Mouse (Mus musculus) kidney, postnatal 0 days (tissue): ENCODE measurements at regions not wholly inside any gene's neighbourhood (a gene's known extent, or its start where the extent isn't known, plus 50 kb on each side); places are given as distances from the start of the nearest gene placed in this dataset.

Experiments used
- ATAC-seq: fragments of 200-750 bp; cut with Nextera tagmentation; replicated peaks from 2 replicates; pipeline ENCODE4 v1.8.0; 2017; ENCODE audit warnings: low read depth, moderate number of reproducible peaks, moderate TSS enrichment, moderate library complexity; ENCODE audit not compliant: low FRiP score
- DNase-seq: peaks from one replicate; pipeline ENCODE4 v3.0.0-alpha.2; 2016; ENCODE audit warnings: low spot score
- H3K27ac ChIP-seq: fragments of 300-500 bp; sonication (generic); 2 replicates; pipeline ENCODE4 v1.5.1; 2014; ENCODE audit warnings: mild to moderate bottlenecking
- H3K27me3 ChIP-seq: fragments of 300-500 bp; sonication (generic); 2 replicates; pipeline ENCODE4 v1.6.1; 2014; ENCODE audit warnings: low read length, mixed read lengths; ENCODE audit not compliant: insufficient read depth
- H3K36me3 ChIP-seq: fragments of 300-500 bp; sonication (generic); 2 replicates; pipeline ENCODE4 v1.6.1; 2014; ENCODE audit warnings: low read length, mixed read lengths; ENCODE audit not compliant: insufficient read depth
- H3K4me1 ChIP-seq: fragments of 300-500 bp; sonication (generic); replicated peaks from 2 replicates; pipeline ENCODE4 v1.6.1; 2014; ENCODE audit warnings: antibody characterized with exemption, low read length, mixed read lengths; ENCODE audit not compliant: insufficient read depth
- H3K4me2 ChIP-seq: fragments of 300-500 bp; sonication (generic); 2 replicates; pipeline ENCODE4 v1.6.1; 2014; ENCODE audit warnings: mild to moderate bottlenecking, low read length, moderate library complexity, mixed read lengths
- H3K4me3 ChIP-seq: fragments of 300-500 bp; sonication (generic); replicated peaks from 2 replicates; pipeline ENCODE4 v1.5.1; 2014; ENCODE audit warnings: low read depth, low read length
- H3K9ac ChIP-seq: fragments of 300-500 bp; sonication (generic); 2 replicates; pipeline ENCODE4 v1.6.1; 2014; ENCODE audit warnings: low read depth, low read length
- H3K9me3 ChIP-seq: fragments of 300-500 bp; sonication (generic); replicated peaks from 2 replicates; pipeline ENCODE4 v1.6.1; 2016; ENCODE audit warnings: low read length, inconsistent platforms, mixed read lengths
- CTCF ChIP-seq: IDR thresholded peaks from 2 replicates; pipeline ENCODE4 v1.5.1; 2016; ENCODE audit warnings: antibody characterized with exemption, low read depth, mild to moderate bottlenecking, moderate library complexity
- WGBS: fragments of 180-500 bp; shearing (Covaris S2); extraction: QIAGEN DNeasy Blood & Tissue Kit; methylation state at CpG from one replicate; pipeline ENCODE4 v1.1.7; 2014; 5-methylcytosine and 5-hydroxymethylcytosine counted together

- Histone ChIP-seq H3K36me3 (no peaks in the 10 kb centered on the region), H3K4me3 (no peak overlapping the region), H3K9me3 (no peaks in the 10 kb centered on the region), H3K9ac (no peak overlapping the region), H3K27ac (no peak overlapping the region), H3K4me1 (no peaks in the 10 kb centered on the region), H3K4me2 (no peak overlapping the region), H3K27me3 (no peaks in the 10 kb centered on the region)
- ATAC-seq = no peak
- WGBS = 77% methylated on average over 4 of the region's 4 CpGs
- no peak for DNase-seq
- no peak for TF ChIP-seq CTCF
Measured at GRCm38 (mm10) chr16:51906686-51907085, 124.3 kb upstream of the Cblb start.

GRCm38 (mm10) chr16:51910046-51910445, 121.0 kb upstream of the Cblb start:
- 85% methylated on average over 3 of the region's 3 CpGs for whole genome bisulfite sequencing
- no peak for ATAC-seq
- no peaks in the 10 kb centered on the region for H3K27me3 ChIP-seq

GRCm38 (mm10) chr16:51911109-51911765, 119.8 kb upstream of the Cblb start:
- no peak for TF ChIP-seq CTCF
- Histone ChIP-seq H3K9me3 (no peaks in the 10 kb centered on the region), H3K4me1 (no peaks in the 10 kb centered on the region), H3K27ac (no peak overlapping the region), H3K4me3 (no peak overlapping the region), H3K9ac (no peak overlapping the region), H3K36me3 (no peaks in the 10 kb centered on the region), H3K4me2 (no peak overlapping the region), H3K27me3 (no peaks in the 10 kb centered on the region)
- 52% methylated on average over 6 of the region's 6 CpGs for WGBS
- ATAC-seq (no peak), DNase-seq (no peak)

More at GRCm38 (mm10) chr16:51910046-51910445, 121.0 kb upstream of the Cblb start:
- Histone ChIP-seq H3K4me3 (no peak overlapping the region), H3K9ac (no peak overlapping the region), H3K36me3 (no peaks in the 10 kb centered on the region), H3K27ac (no peak overlapping the region), H3K4me2 (no peak overlapping the region), H3K9me3 (no peaks in the 10 kb centered on the region), H3K4me1 (no peaks in the 10 kb centered on the region)
- no peak for DNase-seq
- TF ChIP-seq CTCF = no peak

- Histone ChIP-seq H3K4me3 (no peak overlapping the region), H3K4me2 (no peak overlapping the region), H3K4me1 (no peaks in the 10 kb centered on the region), H3K36me3 (no peaks in the 10 kb centered on the region), H3K9me3 (no peaks in the 10 kb centered on the region), H3K9ac (no peak overlapping the region), H3K27me3 (no peaks in the 10 kb centered on the region), H3K27ac (no peak overlapping the region)
- no peak for ATAC-seq
- no peak for TF ChIP-seq CTCF
- 67% methylated on average over 17 of the region's 17 CpGs for WGBS
- DNase-seq = no peak
Measured at GRCm38 (mm10) chr16:51915034-51915928, 115.7 kb upstream of the Cblb start.

- no peak for TF ChIP-seq CTCF
- Histone ChIP-seq H3K4me3 (no peak overlapping the region), H3K4me1 (no peaks in the 10 kb centered on the region), H3K27me3 (no peaks in the 10 kb centered on the region), H3K4me2 (no peak overlapping the region), H3K9me3 (no peaks in the 10 kb centered on the region), H3K9ac (no peak overlapping the region), H3K27ac (no peak overlapping the region), H3K36me3 (no peaks in the 10 kb centered on the region)
- ATAC-seq (no peak), DNase-seq (no peak)
- 82% methylated on average over 13 of the region's 13 CpGs for WGBS
Measured at GRCm38 (mm10) chr16:51915929-51916308, 115.1 kb upstream of the Cblb start.

GRCm38 (mm10) chr16:51916337-51916736, 114.7 kb upstream of the Cblb start:
- no peak for ATAC-seq
- Histone ChIP-seq H3K4me3 (no peak overlapping the region), H3K27me3 (no peaks in the 10 kb centered on the region), H3K27ac (no peak overlapping the region), H3K9ac (no peak overlapping the region), H3K9me3 (no peaks in the 10 kb centered on the region), H3K4me2 (no peak overlapping the region), H3K4me1 (no peaks in the 10 kb centered on the region), H3K36me3 (no peaks in the 10 kb centered on the region)
- DNase-seq = no peak
- WGBS = 49% methylated on average over 5 of the region's 5 CpGs
- TF ChIP-seq CTCF = no peak
